Mouse (Mus musculus) heart, embryonic 15.5 days (tissue): Measurements from ENCODE around the gene Mfsd2b. TPM values are rescaled to one million over a fixed set of nuclear protein-coding genes. Genes with fewer than 3 reads are reported as not detected.

ENCODE experiments used
- polyA plus RNA-seq: library from polyadenylated mRNA; unstranded; fragments of >200 nt; fragmentation: Nextera tagmentation; extraction: Ambion mirVana; gene quantifications from 2 replicates; pipeline ENCODE4 v1.2.1, GENCODE M21; 2015

Mfsd2b gene
- polyA plus RNA-seq, 1 experiment from 2014 or later = 1.4 TPM

Other genes starting within 250 kb of the Mfsd2b start
- 0.15 and 0.19 TPM in 2 replicates for gene Fam228a, start 135.9 kb downstream of the Mfsd2b start, polyA plus RNA-seq
- gene Pfn4, start 105.3 kb downstream of the Mfsd2b start, polyA plus RNA-seq = 1.9 and 2.0 TPM in 2 replicates
- 2.1 and 3.0 TPM in 2 replicates for gene Fam228b, start 105.1 kb downstream of the Mfsd2b start, polyA plus RNA-seq
- gene Sf3b6, start 56.8 kb downstream of the Mfsd2b start, polyA plus RNA-seq = 97.9 and 107 TPM in 2 replicates
- gene Fkbp1b, start 32.8 kb downstream of the Mfsd2b start, polyA plus RNA-seq = 8.9 and 10.5 TPM in 2 replicates
- gene Wdcp, start 31.1 kb downstream of the Mfsd2b start, polyA plus RNA-seq = 15.0 and 15.5 TPM in 2 replicates
- 30.1 and 32.1 TPM in 2 replicates for gene Ubxn2a, start 33.3 kb upstream of the Mfsd2b start, polyA plus RNA-seq
- gene Atad2b, start 43.0 kb upstream of the Mfsd2b start, polyA plus RNA-seq = 6.0 and 6.9 TPM in 2 replicates